Mouse (Mus musculus) ES-Bruce4 (cell line): Measurements from ENCODE around the gene Rbfox3. TPM values are rescaled to one million over a fixed set of nuclear protein-coding genes. Genes with fewer than 3 reads are reported as not detected.

Experiments
- H3K27ac ChIP-seq: 2 replicates; pipeline ENCODE4 v1.5.1; 2012; ENCODE audit warnings: low read length, inconsistent platforms; ENCODE audit not compliant: insufficient read depth
- H3K27me3 ChIP-seq: 2 replicates; pipeline ENCODE4 v1.6.1; 2012; ENCODE audit warnings: mild to moderate bottlenecking, low read length, inconsistent platforms; ENCODE audit not compliant: control insufficient read depth, poor library complexity, insufficient read depth, severe bottlenecking
- H3K36me3 ChIP-seq: 2 replicates; pipeline ENCODE4 v1.6.1; 2012; ENCODE audit warnings: inconsistent platforms, mild to moderate bottlenecking, low read length, moderate library complexity; ENCODE audit not compliant: control insufficient read depth, poor library complexity, insufficient read depth, severe bottlenecking
- H3K4me1 ChIP-seq: one replicate; pipeline ENCODE4 v1.8.1; 2011; ENCODE audit warnings: low read length; ENCODE audit not compliant: control insufficient read depth, insufficient read depth
- H3K4me3 ChIP-seq: 2 replicates; pipeline ENCODE4 v1.5.1; 2011; ENCODE audit warnings: low read depth, mild to moderate bottlenecking, low read length
- H3K9ac ChIP-seq: 2 replicates; pipeline ENCODE4 v1.6.1; 2012; ENCODE audit warnings: low read depth, mild to moderate bottlenecking, inconsistent platforms; ENCODE audit not compliant: poor library complexity, severe bottlenecking
- H3K9me3 ChIP-seq: replicated peaks from 2 replicates; pipeline ENCODE4 v1.6.1; 2012; ENCODE audit warnings: mild to moderate bottlenecking, low read length, inconsistent platforms; ENCODE audit not compliant: control insufficient read depth, poor library complexity, insufficient read depth, severe bottlenecking
- CTCF ChIP-seq: IDR thresholded peaks from one replicate; pipeline ENCODE4 v1.8.1; 2011; ENCODE audit warnings: low read depth, low read length
- EP300 ChIP-seq: IDR thresholded peaks from 2 replicates; pipeline ENCODE4 v1.6.1; 2011; ENCODE audit warnings: low read depth, low read length; ENCODE audit not compliant: insufficient read depth
- POLR2A ChIP-seq: IDR thresholded peaks from one replicate; pipeline ENCODE4 v1.8.1; 2011; ENCODE audit warnings: low read length; ENCODE audit not compliant: insufficient read depth
- polyA plus RNA-seq: library from polyadenylated mRNA; stranded (reverse); fragments of >200 nt; gene quantifications from 2 replicates; pipeline ENCODE4 v1.2.4, GENCODE M21; 2011; ENCODE audit warnings: low read depth; ENCODE audit not compliant: missing spikeins, insufficient read depth, insufficient read length

The Rbfox3 gene
- polyA plus RNA-seq, 1 experiment = 0.85 TPM

DNA sequence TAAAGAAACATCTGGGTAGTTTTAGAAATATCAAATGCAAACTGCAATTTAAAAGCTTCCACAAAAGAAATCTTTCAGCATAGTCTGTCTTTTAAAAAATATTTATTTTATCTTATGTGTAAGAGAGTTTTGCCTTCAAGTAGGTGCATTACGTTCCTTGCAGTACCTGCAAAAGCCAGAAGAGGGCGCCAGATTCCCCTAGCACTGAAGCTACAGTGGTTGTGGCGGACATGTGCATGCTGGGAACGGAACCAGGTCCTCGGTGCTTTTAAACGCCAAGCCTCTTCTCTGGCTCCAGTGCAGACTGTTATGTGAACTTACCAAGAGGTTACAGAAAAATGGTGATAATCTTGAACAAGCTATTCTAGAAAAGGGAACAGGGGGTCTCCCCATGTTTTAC lies 451.1 kb downstream of the Rbfox3 start:
- no peaks in the 10 kb centered on the region for H3K9me3 ChIP-seq
- H3K9ac ChIP-seq = no peak overlapping the region
- TF ChIP-seq POLR2A (no peak), CTCF (peak; percentile 83)
- H3K4me3 ChIP-seq = no peak overlapping the region
- H3K27ac ChIP-seq = no peak overlapping the region
- H3K27me3 ChIP-seq = no peaks in the 10 kb centered on the region
- H3K4me1 ChIP-seq = peaks cover 7% of the 10 kb centered on the region
- no peaks in the 10 kb centered on the region for H3K36me3 ChIP-seq

DNA sequence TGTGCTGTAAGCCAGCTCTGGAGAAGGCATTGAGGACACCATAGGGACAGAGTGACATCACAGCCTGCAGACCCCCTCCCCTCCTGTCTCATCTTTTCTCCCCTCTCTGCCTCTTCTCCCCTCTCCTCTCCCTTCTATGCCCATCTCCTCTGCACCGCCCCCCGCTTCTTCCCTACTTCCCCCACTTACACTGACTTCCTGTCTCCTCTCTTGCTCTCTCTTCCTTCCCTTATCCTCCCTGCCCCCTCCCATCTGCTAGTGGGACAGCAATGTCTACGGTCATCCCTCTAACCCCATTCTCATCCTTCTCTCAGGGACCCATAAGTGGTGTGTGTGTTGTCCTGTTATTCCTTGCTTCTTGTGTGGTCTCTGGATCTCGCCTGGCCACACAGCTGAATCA lies 451.9 kb downstream of the Rbfox3 start:
- Histone ChIP-seq H3K9me3 (no peaks in the 10 kb centered on the region), H3K4me3 (no peak overlapping the region), H3K36me3 (no peaks in the 10 kb centered on the region), H3K27me3 (no peaks in the 10 kb centered on the region), H3K9ac (no peak overlapping the region), H3K27ac (no peak overlapping the region), H3K4me1 (peaks cover 7% of the 10 kb centered on the region)
- TF ChIP-seq CTCF (no peak), EP300 (no peak), POLR2A (no peak)

DNA sequence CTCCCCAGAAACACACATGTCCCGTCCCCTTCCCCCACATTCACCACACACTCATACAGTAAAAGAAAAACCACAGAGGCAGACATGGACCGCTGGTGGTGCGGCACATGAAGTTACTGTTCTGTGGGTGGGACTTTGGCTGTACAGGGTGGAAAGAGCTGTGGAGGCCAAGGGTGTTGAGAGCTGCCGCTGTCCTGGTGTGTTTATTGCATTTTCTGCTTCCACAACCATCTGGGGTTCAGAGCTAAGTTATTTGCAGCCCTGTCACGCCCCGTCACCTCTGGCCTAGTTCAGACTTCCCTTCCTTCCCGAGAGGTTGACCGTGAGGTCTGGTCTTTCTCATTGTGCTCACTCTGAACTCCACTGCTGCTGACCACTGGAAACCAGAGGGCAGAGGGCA lies 452.3 kb downstream of the Rbfox3 start:
- no peaks in the 10 kb centered on the region for H3K36me3 ChIP-seq
- H3K27me3 ChIP-seq = no peaks in the 10 kb centered on the region
- H3K9ac ChIP-seq = no peak overlapping the region
- H3K9me3 ChIP-seq = no peaks in the 10 kb centered on the region
- no peak overlapping the region for H3K27ac ChIP-seq
- TF ChIP-seq CTCF (no peak), EP300 (no peak), POLR2A (no peak)
- H3K4me1 ChIP-seq = peaks cover 7% of the 10 kb centered on the region
- no peak overlapping the region for H3K4me3 ChIP-seq

DNA sequence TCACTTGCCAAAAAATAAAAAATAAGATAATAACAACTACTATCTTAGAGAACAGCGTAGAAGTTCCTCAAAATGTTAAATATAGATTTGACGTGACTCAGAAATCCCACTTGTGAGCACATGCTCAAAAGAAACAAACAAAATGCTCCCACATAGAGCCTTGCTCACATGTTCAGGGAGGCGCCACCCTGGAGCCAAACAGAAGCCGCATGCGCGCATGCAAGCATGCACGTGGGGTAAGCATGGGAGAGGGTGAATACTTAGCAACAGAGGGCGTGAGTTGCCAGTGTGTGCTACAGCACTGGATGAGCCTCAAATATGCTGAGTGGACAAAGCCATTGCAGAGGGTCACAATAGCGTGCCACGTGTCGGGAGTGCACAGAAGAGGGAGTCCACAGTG lies 454.5 kb downstream of the Rbfox3 start:
- Histone ChIP-seq H3K27me3 (no peaks in the 10 kb centered on the region), H3K9me3 (no peaks in the 10 kb centered on the region), H3K4me1 (peaks cover 3% of the 10 kb centered on the region), H3K27ac (no peak overlapping the region), H3K36me3 (no peaks in the 10 kb centered on the region), H3K4me3 (no peak overlapping the region), H3K9ac (no peak overlapping the region)
- no peak for TF ChIP-seq POLR2A
- TF ChIP-seq EP300 = no peak

DNA sequence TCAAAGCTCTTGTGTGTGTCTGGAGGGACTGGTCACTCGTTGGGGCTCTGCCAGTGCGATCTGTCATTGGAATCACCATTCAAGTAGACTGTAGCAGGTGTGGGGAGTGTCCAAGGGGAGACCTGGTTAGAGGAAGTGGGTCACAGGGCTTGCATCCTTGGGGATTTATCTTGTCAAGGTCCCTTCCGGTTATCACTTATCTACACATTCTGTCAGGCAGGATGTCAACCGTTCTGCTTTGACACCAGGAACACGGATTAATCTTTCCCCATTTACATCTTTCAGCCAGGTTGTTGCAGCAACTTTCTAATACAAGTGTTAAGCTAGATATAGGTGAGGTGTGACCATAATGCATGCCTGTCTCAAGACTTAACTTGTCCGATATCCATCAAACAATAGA lies 455.6 kb downstream of the Rbfox3 start:
- TF ChIP-seq CTCF = no peak
- TF ChIP-seq POLR2A = no peak
- no peak for TF ChIP-seq EP300
- Histone ChIP-seq H3K27me3 (no peaks in the 10 kb centered on the region), H3K4me3 (no peak overlapping the region), H3K36me3 (no peaks in the 10 kb centered on the region), H3K4me1 (peaks cover 3% of the 10 kb centered on the region), H3K9me3 (no peaks in the 10 kb centered on the region), H3K27ac (no peak overlapping the region), H3K9ac (no peak overlapping the region)

DNA sequence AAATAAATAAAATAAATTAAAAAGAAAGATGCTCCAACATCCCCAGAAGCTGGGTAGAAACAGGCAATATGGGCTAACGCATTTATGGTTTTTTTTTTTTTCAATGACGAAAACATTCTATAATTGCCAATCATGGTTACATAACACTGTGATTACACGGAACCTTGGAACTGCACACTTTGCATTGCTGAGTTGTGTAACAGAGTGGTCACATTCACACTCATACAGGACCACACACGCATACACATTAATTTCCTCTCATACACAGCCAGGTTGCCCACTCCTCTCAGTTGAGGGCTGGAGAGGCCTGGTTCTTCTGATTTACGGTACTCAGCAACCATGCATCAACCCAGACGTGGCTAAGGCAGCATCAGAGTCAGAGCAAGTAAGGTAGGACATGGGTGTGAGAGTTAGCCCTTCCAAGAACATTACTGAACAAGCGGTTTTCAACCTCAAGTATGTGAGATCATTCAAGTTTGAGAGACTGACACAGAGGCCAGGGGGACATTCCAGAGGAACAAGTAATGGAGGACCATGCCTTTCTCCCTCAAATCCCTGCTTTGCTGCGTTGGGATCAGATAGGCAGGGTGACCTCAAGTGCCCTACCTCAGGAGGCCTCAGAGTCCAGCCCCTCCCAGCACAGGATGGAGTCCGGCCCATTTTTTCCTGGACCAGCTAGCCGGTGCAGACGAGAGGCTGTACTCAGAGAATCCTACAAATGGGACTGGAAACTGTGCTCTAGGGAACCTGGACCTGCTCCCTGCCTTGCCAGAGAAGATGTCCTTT lies 457.3 kb downstream of the Rbfox3 start:
- Histone ChIP-seq H3K9ac (no peak overlapping the region), H3K36me3 (no peaks in the 10 kb centered on the region), H3K9me3 (no peaks in the 10 kb centered on the region), H3K27me3 (no peaks in the 10 kb centered on the region), H3K27ac (no peak overlapping the region), H3K4me1 (peaks cover 3% of the 10 kb centered on the region), H3K4me3 (no peak overlapping the region)
- no peak for TF ChIP-seq POLR2A
- TF ChIP-seq EP300 = no peak
- TF ChIP-seq CTCF = no peak
